7 mouse cellular contexts compared by ENCODE assay signal in the genomic region with DNA sequence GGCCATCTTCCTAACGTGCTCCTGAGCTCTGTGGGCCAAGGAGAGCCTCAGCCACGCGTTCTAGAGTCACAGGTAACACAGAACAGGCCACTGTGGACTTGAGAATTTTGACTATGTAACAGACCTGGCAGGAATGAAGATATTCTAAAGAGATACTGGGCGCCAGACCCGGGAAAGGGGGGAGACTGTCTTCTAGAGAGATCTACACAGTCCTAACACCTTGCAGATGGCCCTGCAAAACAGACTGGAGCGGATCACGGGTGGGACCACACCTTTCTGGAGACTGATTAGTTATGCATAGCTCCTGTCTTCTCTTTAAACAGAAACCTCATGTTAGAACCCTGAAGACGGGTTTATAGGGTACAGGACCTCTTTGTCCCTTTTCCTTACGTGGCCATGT.
DNase-seq lines count a peak whose midpoint lies in the region; ATAC-seq lines count a peak whose summit lies in the region.

No protein-coding gene starts in this region.

- H3K4me3 ChIP-seq in neural tube, embryonic 11.5 days (ENCODE audit: low read depth, low read length): peak overlapping the region; percentile 22; the same call in 1 of the 2 replicates
- H3K4me3 ChIP-seq in forebrain, embryonic 16.5 days (replicated peaks; ENCODE audit: low read length): peak overlapping the region; percentile 41
- 0 out of 2 replicates have a peak overlapping the region, but pooled peaks have one; percentile 5 for H3K4me3 ChIP-seq in limb, embryonic 15.5 days
- H3K4me3 ChIP-seq in stomach, embryonic 15.5 days (replicated peaks): peak overlapping the region; percentile 22; the same call in 1 of the 2 replicates

- peaks cover 6% of the 10 kb centered on the region for H3K4me1 ChIP-seq in neural tube, embryonic 11.5 days (ENCODE audit: control insufficient read depth, insufficient read depth, low read length)
- peaks cover 5% of the 10 kb centered on the region for H3K4me1 ChIP-seq in forebrain, embryonic 16.5 days (replicated peaks; ENCODE audit: control insufficient read depth, insufficient read depth, low read length)
- H3K4me1 ChIP-seq in limb, embryonic 15.5 days: peaks cover 41% of the 10 kb centered on the region
- H3K4me1 ChIP-seq in stomach, embryonic 15.5 days: peaks cover 24% of the 10 kb centered on the region

- H3K9ac ChIP-seq in neural tube, embryonic 11.5 days (ENCODE audit: low read length): peak overlapping the region; percentile 46
- H3K9ac ChIP-seq in forebrain, embryonic 16.5 days (replicated peaks; ENCODE audit: low read depth, low read length): peak overlapping the region; percentile 46
- H3K9ac ChIP-seq in limb, embryonic 15.5 days: no peak overlapping the region
- H3K9ac ChIP-seq in stomach, embryonic 15.5 days: no peak overlapping the region

- peak overlapping the region; percentile 41; the same call in 1 of the 2 replicates for H3K27ac ChIP-seq in neural tube, embryonic 11.5 days (ENCODE audit: low read depth, low read length)
- H3K27ac ChIP-seq in forebrain, embryonic 16.5 days (ENCODE audit: low read length): peak overlapping the region; percentile 26; the same call in 1 of the 2 replicates
- H3K27ac ChIP-seq in limb, embryonic 15.5 days: no peak overlapping the region
- no peak overlapping the region; the same call in 1 of the 2 replicates for H3K27ac ChIP-seq in stomach, embryonic 15.5 days

- no peak for DNase-seq in neural tube, embryonic 11.5 days (ENCODE audit: low spot score)
- DNase-seq in neural tube, embryonic 10.5 days (ENCODE audit: extremely low spot score, low spot score): no peak
- DNase-seq in left cerebral cortex, postnatal 10 days (ENCODE audit: extremely low spot score in 1 of 2, low spot score in 2 of 2): no peak
- no peak for DNase-seq in thymus, postnatal 36 days

- H3K36me3 ChIP-seq in neural tube, embryonic 11.5 days (ENCODE audit: control insufficient read depth, insufficient read depth, low read length): no peaks in the 10 kb centered on the region
- no peaks in the 10 kb centered on the region for H3K36me3 ChIP-seq in forebrain, embryonic 16.5 days (ENCODE audit: control insufficient read depth, insufficient read depth)
- H3K36me3 ChIP-seq in limb, embryonic 15.5 days: no peaks in the 10 kb centered on the region
- H3K36me3 ChIP-seq in stomach, embryonic 15.5 days: no peaks in the 10 kb centered on the region

- intact Hi-C loops in left cerebral cortex, postnatal 10 days (cut with DNase I): loop anchor here (5.0 kb wide), 1 partner anchor 103 kb away; the partner anchor contains the start of gene Spsb1

- no peaks in the 10 kb centered on the region for H3K9me3 ChIP-seq in neural tube, embryonic 11.5 days (ENCODE audit: control insufficient read depth, low read length)
- no peaks in the 10 kb centered on the region for H3K9me3 ChIP-seq in forebrain, embryonic 16.5 days (ENCODE audit: control insufficient read depth, low read length)
- H3K9me3 ChIP-seq in limb, embryonic 15.5 days: no peaks in the 10 kb centered on the region
- H3K9me3 ChIP-seq in stomach, embryonic 15.5 days: no peaks in the 10 kb centered on the region

- no peaks in the 10 kb centered on the region for H3K27me3 ChIP-seq in neural tube, embryonic 11.5 days (ENCODE audit: control insufficient read depth, insufficient read depth, low read length)
- H3K27me3 ChIP-seq in forebrain, embryonic 16.5 days (replicated peaks; ENCODE audit: control insufficient read depth, insufficient read depth, low read length): no peaks in the 10 kb centered on the region
- no peaks in the 10 kb centered on the region for H3K27me3 ChIP-seq in limb, embryonic 15.5 days
- H3K27me3 ChIP-seq in stomach, embryonic 15.5 days (replicated peaks): no peaks in the 10 kb centered on the region

- H3K4me2 ChIP-seq in neural tube, embryonic 11.5 days (ENCODE audit: low read depth): peak overlapping the region; percentile 56
- peak overlapping the region; percentile 65 for H3K4me2 ChIP-seq in forebrain, embryonic 16.5 days (ENCODE audit: low read length)
- H3K4me2 ChIP-seq in limb, embryonic 15.5 days: peak overlapping the region; percentile 36
- peak overlapping the region; percentile 49 for H3K4me2 ChIP-seq in stomach, embryonic 15.5 days

- ATAC-seq in neural tube, embryonic 11.5 days (ENCODE audit: insufficient read depth, low FRiP score, low TSS enrichment): no peak
- no peak for ATAC-seq in forebrain, embryonic 16.5 days
- ATAC-seq in limb, embryonic 15.5 days (ENCODE audit: insufficient number of reproducible peaks, low FRiP score, low TSS enrichment, low read depth): no peak
- no peak for ATAC-seq in stomach, embryonic 15.5 days (ENCODE audit: insufficient read depth, low FRiP score, low read depth)

- WGBS in neural tube, embryonic 11.5 days: 60% methylated on average over 9 of the region's 9 CpGs
- WGBS in forebrain, embryonic 16.5 days: 55% methylated on average over 9 of the region's 9 CpGs
- WGBS in limb, embryonic 15.5 days: 53% methylated on average over 9 of the region's 9 CpGs
- WGBS in stomach, embryonic 15.5 days: 60% methylated on average over 9 of the region's 9 CpGs

Comparison
In these comparisons a context has a peak if more than half of its experiments do, and no peak if none do; other contexts are left out.
1. H3K27ac ChIP-seq: peak in neural tube, embryonic 11.5 days (single experiment) and forebrain, embryonic 16.5 days (single experiment); none in limb, embryonic 15.5 days (single experiment) and stomach, embryonic 15.5 days (single experiment).
2. H3K9ac ChIP-seq: peak in neural tube, embryonic 11.5 days (single experiment) and forebrain, embryonic 16.5 days (single experiment); none in limb, embryonic 15.5 days (single experiment) and stomach, embryonic 15.5 days (single experiment).
3. Peak in every context shown above with its lines, with median percentiles within 50 percentile points of each other: H3K4me2 ChIP-seq and H3K4me3 ChIP-seq.